Comparison of ENCODE assay signal across 8 mouse cellular contexts in the genomic region with DNA sequence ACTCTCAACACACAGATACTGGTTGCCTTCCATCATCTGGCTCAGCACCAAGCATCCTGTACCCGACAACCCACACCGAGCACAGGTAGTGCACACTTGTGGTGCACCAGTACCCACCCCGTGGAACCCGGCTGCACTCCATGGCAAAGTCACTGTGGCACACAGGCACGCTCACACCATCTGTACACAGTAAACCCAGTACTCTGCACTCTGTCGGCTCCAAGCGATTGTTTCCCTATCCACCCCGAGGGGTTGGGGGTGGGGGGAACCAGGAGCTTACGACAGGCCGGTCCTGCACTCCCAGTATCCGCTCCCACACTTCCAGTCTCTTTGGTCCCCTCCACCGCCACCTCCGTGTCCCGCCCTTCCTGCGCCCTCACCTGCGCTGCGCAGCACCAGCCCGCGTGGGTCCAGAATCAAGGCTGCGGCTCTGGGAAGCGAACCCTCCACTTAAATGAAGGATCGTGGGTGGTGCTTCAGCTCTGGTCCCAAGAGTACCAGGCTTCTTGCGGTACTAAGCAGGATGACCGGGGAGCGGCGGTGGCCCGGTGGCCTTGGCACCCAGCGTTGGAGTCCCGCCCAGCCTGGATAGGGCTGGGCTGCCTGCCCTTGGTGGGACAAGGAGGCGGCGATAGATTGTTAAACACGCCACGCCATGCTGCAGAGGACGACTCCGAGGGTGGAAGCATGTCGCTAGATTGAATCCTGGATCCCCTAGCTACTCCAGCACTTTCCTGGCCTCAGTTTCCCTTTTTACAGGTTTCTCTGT. TPM values are rescaled to one million over a fixed set of nuclear protein-coding genes. Genes with fewer than 3 reads are reported as not detected.
DNase-seq lines count a peak whose midpoint lies in the region; ATAC-seq and TF ChIP-seq lines count a peak whose summit lies in the region.

TSS of gene P2ry6 (minus strand) at position 515 of the 769 bp plus-strand sequence.

- peak; percentile 21; the same call in 1 of the 2 replicates for ATAC-seq in lung, embryonic 15.5 days (ENCODE audit: borderline replicate concordance, extremely low read depth, low FRiP score, low TSS enrichment)
- ATAC-seq in stomach, embryonic 14.5 days (ENCODE audit: insufficient number of reproducible peaks, insufficient read depth, low FRiP score, low read depth) = peak; percentile 39; the same call in 1 of the 2 replicates
- ATAC-seq in inflammation-experienced regulatory T-cells, adult 6 months = no peak

- no peaks in the 10 kb centered on the region; the same call in 1 of the 2 replicates for H3K27me3 ChIP-seq in liver, adult 2 months (ENCODE audit: control insufficient read depth, insufficient read depth, low read length)
- no peaks in the 10 kb centered on the region for H3K27me3 ChIP-seq in lung, embryonic 15.5 days
- H3K27me3 ChIP-seq in stomach, embryonic 14.5 days (ENCODE audit: control insufficient read depth, insufficient read depth, low read length) = peaks cover 9% of the 10 kb centered on the region; the same call in 1 of the 2 replicates

- no peaks in the 10 kb centered on the region for H3K36me3 ChIP-seq in liver, adult 2 months (ENCODE audit: control insufficient read depth, insufficient read depth, low read length)
- no peaks in the 10 kb centered on the region for H3K36me3 ChIP-seq in lung, embryonic 15.5 days
- no peaks in the 10 kb centered on the region for H3K36me3 ChIP-seq in stomach, embryonic 14.5 days (ENCODE audit: control insufficient read depth, insufficient read depth, low read length)

- no peak within 1 kb of the TSS for H3K27ac ChIP-seq in liver, adult 2 months (replicated peaks; ENCODE audit: insufficient read depth, low read depth, low read length)
- H3K27ac ChIP-seq in lung, embryonic 15.5 days = no peak within 1 kb of the TSS
- H3K27ac ChIP-seq in stomach, embryonic 14.5 days (ENCODE audit: low read length) = no peak within 1 kb of the TSS

- peak within 1 kb of the TSS; percentile 28; the same call in 1 of the 2 replicates for H3K4me3 ChIP-seq in liver, adult 2 months (ENCODE audit: insufficient read depth, low read depth, low read length)
- peak within 1 kb of the TSS; percentile 36 for H3K4me3 ChIP-seq in lung, embryonic 15.5 days
- peak within 1 kb of the TSS; percentile 32 for H3K4me3 ChIP-seq in stomach, embryonic 14.5 days (ENCODE audit: low read depth, low read length)

- TF ChIP-seq CTCF in liver, adult 2 months (IDR thresholded peaks at IDR 0.05; ENCODE audit: low read depth, low read length) = no peak
- no peak for TF ChIP-seq CTCF in brain, embryonic 14.5 days (IDR thresholded peaks at IDR 0.05; ENCODE audit: borderline replicate concordance, extremely low read depth, insufficient read depth, insufficient read length)

- TF ChIP-seq POLR2A in liver, adult 2 months (IDR thresholded peaks at IDR 0.05; ENCODE audit: extremely low read depth, insufficient read depth, low read length) = no peak
- no peak for TF ChIP-seq POLR2A in brain, embryonic 14.5 days (IDR thresholded peaks at IDR 0.05; ENCODE audit: borderline replicate concordance, extremely low read depth, insufficient read depth, insufficient read length, poor library complexity, severe bottlenecking)

- no peaks in the 10 kb centered on the region for H3K4me1 ChIP-seq in liver, adult 2 months (ENCODE audit: control insufficient read depth, insufficient read depth, low read length)
- peaks cover 40% of the 10 kb centered on the region for H3K4me1 ChIP-seq in lung, embryonic 15.5 days
- peaks cover 18% of the 10 kb centered on the region for H3K4me1 ChIP-seq in stomach, embryonic 14.5 days (ENCODE audit: control insufficient read depth, insufficient read depth, low read length)

- peak within 1 kb of the TSS; percentile 69 for H3K4me2 ChIP-seq in lung, embryonic 15.5 days
- peak within 1 kb of the TSS; percentile 67 for H3K4me2 ChIP-seq in stomach, embryonic 14.5 days (replicated peaks; ENCODE audit: low read depth, low read length)

- no peak for DNase-seq in liver, adult 2 months (ENCODE audit: extremely low read depth, low read depth, low spot score)
- DNase-seq in liver = no peak
- DNase-seq in brain, embryonic 14.5 days (ENCODE audit: low read depth) = peak; percentile 50
- DNase-seq in heart, postnatal 4 days = peak; percentile 72
- no peak for DNase-seq in left cerebral cortex, adult 9 months (ENCODE audit: low spot score in 2 of 2)

- no peaks in the 10 kb centered on the region for H3K9me3 ChIP-seq in lung, embryonic 15.5 days
- H3K9me3 ChIP-seq in stomach, embryonic 14.5 days (ENCODE audit: control insufficient read depth, low read depth, low read length) = no peaks in the 10 kb centered on the region

- H3K9ac ChIP-seq in liver, adult 2 months (ENCODE audit: low read depth, low read length) = no peak within 1 kb of the TSS
- peak within 1 kb of the TSS; percentile 31 for H3K9ac ChIP-seq in lung, embryonic 15.5 days
- H3K9ac ChIP-seq in stomach, embryonic 14.5 days (replicated peaks; ENCODE audit: low read depth, low read length) = 0 out of 2 replicates have a peak within 1 kb of the TSS, but pooled peaks have one; percentile 3

- WGBS in liver, adult 2 months = 8% methylated on average over 36 of the region's 36 CpGs
- WGBS in lung, embryonic 15.5 days = 6% methylated on average over 36 of the region's 36 CpGs
- WGBS in stomach, embryonic 14.5 days = 5% methylated on average over 36 of the region's 36 CpGs

- H3K79me2 ChIP-seq in liver, adult 2 months (ENCODE audit: control insufficient read depth, insufficient read depth, low read length) = no peaks in the 10 kb centered on the region

RNA-seq across cellular contexts. Expression of gene P2ry6, which starts in this region (rescaled TPM):
- 0.92 and 1.5 TPM in 2 replicates for total RNA-seq in liver, adult 2 months (2014; rRNA removed)
- polyA plus RNA-seq in liver, adult 2 months (2012; rRNA removed) = 1.6 and 4.3 TPM in 2 replicates
- polyA plus RNA-seq in brain, embryonic 14.5 days (2012; rRNA removed) = 3.2 and 3.6 TPM in 2 replicates
- 1 to 10 TPM; 2.5 to 2.6 TPM for total RNA-seq in heart, postnatal 4 days (2021)
- 9.6 and 9.9 TPM in 2 replicates for polyA plus RNA-seq in lung, embryonic 15.5 days (2015; fragmentation: Nextera tagmentation; extraction: Ambion mirVana)
- 7.3 and 7.8 TPM in 2 replicates for polyA plus RNA-seq in stomach, embryonic 14.5 days (2014; fragmentation: Nextera tagmentation; extraction: Ambion mirVana)
- polyA plus RNA-seq in inflammation-experienced regulatory T-cells, adult 6 months (2017; shearing (Covaris generic)) = under 1 TPM in 1 of 3 experiments, not detected in 2; 0.60 TPM

Comparison
In these comparisons a context has a peak if more than half of its experiments do, and no peak if none do; other contexts are left out.
1. DNase-seq: peak in brain, embryonic 14.5 days (single experiment) and heart, postnatal 4 days (single experiment); none in liver, adult 2 months (single experiment), liver (single experiment) and left cerebral cortex, adult 9 months (0 of 2).
2. Peak in every context shown above with its lines, with median percentiles within 50 percentile points of each other: H3K4me3 ChIP-seq.